Mouse (Mus musculus) brain, embryonic 18.5 days (tissue): ENCODE measurements at regions not wholly inside any gene's neighbourhood (a gene's known extent, or its start where the extent isn't known, plus 50 kb on each side); places are given as distances from the start of the nearest gene placed in this dataset.
"Not testable (repeated sequence)": the region's sequence is repeated elsewhere in the genome, so short reads cannot be mapped to it uniquely, and the experiment has no call there.

Source experiments
- DNase-seq: peaks from one replicate; pipeline ENCODE4 v3.0.0-alpha.2; 2012; ENCODE audit warnings: low read depth, low spot score

DNA sequence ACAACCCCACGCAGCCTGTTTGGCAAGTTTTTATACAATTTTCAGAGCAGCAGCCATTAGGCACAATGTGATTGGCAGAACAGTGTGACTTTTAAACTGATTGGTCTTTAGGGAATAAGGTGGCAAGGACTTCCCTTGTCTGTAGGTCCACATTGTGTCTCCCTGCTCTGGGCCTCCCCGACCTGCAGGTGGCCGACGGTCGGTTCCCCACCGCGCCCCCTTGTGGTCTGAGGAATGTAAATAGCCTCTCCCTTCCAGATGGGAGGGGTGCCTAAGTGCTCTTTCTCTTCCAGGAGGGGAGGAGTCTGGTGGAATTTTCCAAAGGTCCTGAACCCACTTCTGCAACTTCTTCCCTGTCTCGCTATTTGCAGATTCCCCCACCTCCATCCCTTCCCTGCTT lies 52.5 kb upstream of the Prr5 start:
- DNase-seq = not testable (repeated sequence)

DNA sequence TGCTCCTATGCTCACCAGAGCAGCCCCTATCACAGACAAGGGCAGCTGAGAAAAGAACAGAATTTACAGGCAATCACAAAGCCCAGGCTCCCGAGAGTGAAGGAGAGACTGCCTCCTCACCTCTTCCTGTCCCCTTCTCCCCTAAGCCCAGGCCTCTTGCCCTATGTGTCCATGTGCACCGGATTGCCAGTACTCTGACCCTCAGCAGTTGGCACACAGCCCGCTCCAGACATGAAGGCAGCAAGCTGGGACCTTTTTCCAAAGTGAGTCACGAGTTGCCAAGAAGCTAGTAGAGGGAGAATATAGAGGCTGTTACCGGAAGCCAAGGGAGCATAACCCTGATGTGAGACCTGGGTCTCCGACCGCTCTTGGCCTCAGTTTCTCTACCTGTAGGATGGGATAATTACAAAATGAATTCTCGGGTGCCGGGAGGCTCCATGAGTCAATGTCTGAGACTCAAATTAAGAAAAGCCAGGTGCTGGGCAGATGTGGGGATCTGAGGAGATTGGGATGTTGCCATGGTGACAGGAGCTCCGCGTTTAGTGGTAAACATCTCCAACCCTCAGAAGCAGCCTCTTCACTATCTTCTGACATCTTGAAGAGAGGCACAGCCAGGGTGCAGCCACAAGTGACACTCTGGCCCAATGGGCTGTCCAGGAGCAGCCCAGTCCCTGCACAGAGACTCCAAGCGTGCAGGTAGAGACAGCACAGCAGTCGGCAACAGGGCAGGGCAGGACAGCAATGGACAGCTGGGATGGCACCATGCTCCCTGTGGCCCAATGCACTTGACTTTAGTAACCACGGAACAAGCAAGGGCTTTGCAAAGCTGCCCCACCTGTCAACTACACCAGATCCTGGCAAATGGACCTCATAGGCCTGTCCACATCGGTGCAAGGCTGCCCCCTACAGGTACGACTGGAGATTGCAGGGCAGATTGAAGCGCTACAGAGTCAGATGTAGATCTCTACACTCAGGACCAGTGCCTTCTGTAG lies 55.6 kb upstream of the Prr5 start:
- peak; percentile 54 for DNase-seq

DNA sequence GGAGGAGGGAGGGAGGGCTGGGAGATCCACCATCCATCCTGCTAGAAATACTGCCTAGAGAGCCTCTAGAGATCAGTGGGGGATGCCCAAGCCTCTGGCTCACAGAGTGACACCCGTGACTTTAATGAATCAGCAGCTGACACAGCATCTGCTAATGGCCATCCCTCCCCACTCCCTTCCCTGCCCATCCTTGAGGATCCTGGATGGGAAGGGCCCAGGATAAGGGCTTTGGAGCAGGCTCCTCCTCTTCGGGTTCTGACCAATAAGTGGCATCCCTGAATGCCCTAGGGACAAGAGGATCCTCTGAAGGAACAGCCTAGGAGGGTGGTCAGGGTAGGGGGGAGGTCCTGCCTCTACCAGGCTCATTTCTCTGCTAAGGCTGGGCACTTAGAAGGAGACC lies 55.3 kb upstream of the Rtl6 start:
- no peak for DNase-seq

DNA sequence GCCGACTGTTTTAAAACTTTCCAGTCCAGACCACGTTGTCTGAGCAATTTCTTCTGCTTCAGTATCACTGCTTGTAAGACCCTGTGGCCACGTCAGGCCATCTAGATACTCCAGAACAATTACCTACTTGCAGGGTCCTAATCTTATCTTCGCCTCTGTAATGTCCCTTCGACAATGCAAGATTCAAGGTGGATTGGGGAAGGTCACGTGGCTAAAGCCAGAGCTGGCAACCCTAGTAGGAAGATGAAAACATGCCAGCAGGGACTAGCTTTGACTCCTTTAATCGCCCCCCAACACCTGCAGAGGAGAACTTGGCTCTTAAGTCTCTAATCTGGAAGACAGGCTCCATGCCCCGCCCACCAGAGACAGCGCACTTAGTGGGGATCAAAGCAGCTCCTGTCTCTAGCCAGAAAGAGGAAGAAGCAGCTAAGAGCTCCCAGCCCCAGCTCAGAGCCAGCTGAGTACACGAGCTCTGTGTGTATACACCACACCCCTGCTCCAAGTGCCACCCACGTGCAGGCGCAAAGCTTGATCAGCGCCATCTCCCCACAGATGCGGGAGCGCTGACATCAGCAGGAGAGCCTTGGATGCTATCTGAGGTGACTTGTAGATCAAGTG lies 52.3 kb upstream of the Rtl6 start:
- DNase-seq = no peak

DNA sequence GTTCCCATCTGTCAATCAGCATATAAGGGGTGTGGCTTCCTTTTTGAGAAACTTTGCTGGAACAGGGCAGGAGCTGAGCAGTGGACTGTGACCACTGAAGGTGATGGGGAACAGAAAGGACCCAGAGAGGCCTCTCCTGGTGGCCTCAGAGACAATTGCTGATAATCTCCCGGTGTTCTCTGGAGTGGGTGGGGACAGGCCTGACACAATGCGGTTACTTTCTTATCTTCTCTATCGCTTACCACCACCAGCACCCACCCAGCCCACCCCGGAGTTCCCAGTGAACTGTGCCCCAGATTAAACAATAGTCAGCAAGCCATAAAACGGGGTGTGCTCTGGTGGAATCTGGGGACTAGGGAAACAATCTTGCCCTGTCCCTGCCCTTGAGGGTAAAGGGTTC lies 51.4 kb upstream of the Rtl6 start:
- DNase-seq = no peak
